Mouse (Mus musculus) liver, embryonic 11.5 days (tissue): Measurements from ENCODE around the gene Smarca4. TPM values are rescaled to one million over a fixed set of nuclear protein-coding genes. Genes with fewer than 3 reads are reported as not detected.
A peak's percentile ranks its signal among the peaks of the same experiment; 100 is the strongest.
"Not testable (repeated sequence)": the region's sequence is repeated elsewhere in the genome, so short reads cannot be mapped to it uniquely, and the experiment has no call there.

Source experiments
- ATAC-seq: fragments of 200-750 bp; cut with Nextera tagmentation; replicated peaks from 2 replicates; pipeline ENCODE4 v1.8.0; 2017; ENCODE audit warnings: moderate number of reproducible peaks, mild to moderate bottlenecking, moderate TSS enrichment, moderate library complexity; ENCODE audit not compliant: low FRiP score
- DNase-seq: peaks from one replicate; pipeline ENCODE4 v3.0.0-alpha.2; 2017; ENCODE audit warnings: low spot score
- H3K27ac ChIP-seq: fragments of 300-500 bp; sonication (generic); 2 replicates; pipeline ENCODE4 v1.5.1; 2014; ENCODE audit warnings: mild to moderate bottlenecking, low read depth, low read length, control low read depth
- H3K27me3 ChIP-seq: fragments of 300-500 bp; sonication (generic); replicated peaks from 2 replicates; pipeline ENCODE4 v1.6.1; 2014; ENCODE audit warnings: low read length, mixed read lengths; ENCODE audit not compliant: control insufficient read depth, insufficient read depth
- H3K36me3 ChIP-seq: fragments of 300-500 bp; sonication (generic); 2 replicates; pipeline ENCODE4 v1.6.1; 2014; ENCODE audit warnings: mild to moderate bottlenecking, low read length, moderate library complexity, mixed read lengths; ENCODE audit not compliant: control insufficient read depth, insufficient read depth
- H3K4me1 ChIP-seq: fragments of 300-500 bp; sonication (generic); replicated peaks from 2 replicates; pipeline ENCODE4 v1.6.1; 2014; ENCODE audit warnings: low read length, mixed read lengths; ENCODE audit not compliant: control insufficient read depth, insufficient read depth
- H3K4me2 ChIP-seq: fragments of 300-500 bp; sonication (generic); 2 replicates; pipeline ENCODE4 v1.6.1; 2014; ENCODE audit warnings: mild to moderate bottlenecking, control low read depth, moderate library complexity
- H3K4me3 ChIP-seq: fragments of 300-500 bp; sonication (generic); 2 replicates; pipeline ENCODE4 v1.5.1; 2014; ENCODE audit warnings: low read depth, low read length, control low read depth
- H3K9ac ChIP-seq: fragments of 300-500 bp; sonication (generic); 2 replicates; pipeline ENCODE4 v1.6.1; 2014; ENCODE audit warnings: low read depth, low read length, control low read depth
- H3K9me3 ChIP-seq: fragments of 300-500 bp; sonication (generic); 2 replicates; pipeline ENCODE4 v1.6.1; 2016; ENCODE audit warnings: low read length, inconsistent platforms, mixed read lengths; ENCODE audit not compliant: control insufficient read depth
- WGBS: fragments of 180-500 bp; shearing (Covaris S2); extraction: QIAGEN DNeasy Blood & Tissue Kit; methylation state at CpG from one replicate; pipeline ENCODE4 v1.1.7; 2014; 5-methylcytosine and 5-hydroxymethylcytosine counted together
- polyA plus RNA-seq: library from polyadenylated mRNA; unstranded; fragments of >200 nt; fragmentation: Nextera tagmentation; extraction: Ambion mirVana; gene quantifications from 2 replicates; pipeline ENCODE4 v1.2.1, GENCODE M21; 2014

Gene Smarca4
- polyA plus RNA-seq, 1 experiment from 2014 or later, result 86.1 TPM

DNA sequence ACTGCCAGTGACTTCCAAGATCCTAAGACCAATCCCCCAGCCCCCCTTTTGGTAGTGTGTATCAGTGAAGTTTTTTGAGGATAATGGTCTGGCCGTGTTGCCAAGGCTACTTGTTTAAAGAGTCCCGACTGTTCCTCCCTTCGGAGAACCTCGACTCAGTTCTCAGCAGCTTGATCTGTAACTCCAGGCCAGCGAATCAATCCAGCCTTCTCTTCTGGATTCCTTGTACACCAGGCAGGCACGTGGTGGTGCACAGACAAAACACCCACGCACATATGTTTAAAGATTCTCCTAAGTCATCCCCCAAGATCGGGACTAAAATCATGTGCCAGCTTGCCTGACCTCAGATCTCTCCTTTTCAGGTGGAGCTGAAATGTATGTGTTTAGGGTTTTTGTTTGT is 21.6 kb upstream of the Smarca4 start:
- H3K27ac ChIP-seq, DNase-seq, H3K27me3 ChIP-seq, H3K9ac ChIP-seq, ATAC-seq, H3K9me3 ChIP-seq: not testable (repeated sequence)
- H3K4me2 ChIP-seq, result peak overlapping the region; percentile 98
- peaks cover 16% of the 10 kb centered on the region for H3K4me1 ChIP-seq
- 86% methylated on average over 8 of the region's 8 CpGs for WGBS
- peaks cover 11% of the 10 kb centered on the region for H3K36me3 ChIP-seq
- H3K4me3 ChIP-seq, result peak overlapping the region; percentile 97

GRCm38 (mm10) chr9:21594838-21595237 is 21.1 kb upstream of the Smarca4 start:
- Histone ChIP-seq H3K27me3 (no peaks in the 10 kb centered on the region), H3K9me3 (no peaks in the 10 kb centered on the region), H3K4me3 (peak overlapping the region; percentile 97; the same call in 1 of the 2 replicates), H3K36me3 (peaks cover 6% of the 10 kb centered on the region), H3K4me2 (no peak overlapping the region), H3K27ac (no peak overlapping the region), H3K4me1 (peaks cover 16% of the 10 kb centered on the region), H3K9ac (no peak overlapping the region)
- ATAC-seq (no peak), DNase-seq (no peak)
- 82% methylated on average over 2 of the region's 2 CpGs for WGBS

DNA sequence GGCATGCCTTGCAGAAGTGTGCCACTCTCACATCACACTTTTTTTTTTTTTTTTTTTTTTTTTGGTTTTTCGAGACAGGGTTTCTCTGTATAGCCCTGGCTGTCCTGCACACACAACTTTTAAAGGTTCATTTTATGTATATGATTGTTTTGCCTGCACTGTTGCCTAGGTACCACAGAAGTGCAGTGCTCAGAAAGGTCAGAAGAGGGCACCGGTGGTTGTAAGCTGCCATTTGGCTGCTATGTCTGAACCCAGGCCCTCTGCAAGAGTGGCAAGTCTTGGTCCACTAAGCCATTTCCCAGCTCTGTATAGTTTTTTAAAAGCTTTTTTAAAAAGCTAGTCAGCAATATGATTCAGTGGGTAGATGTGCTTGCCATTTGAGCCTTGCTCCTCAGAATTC is 17.8 kb upstream of the Smarca4 start:
- no peak for DNase-seq
- H3K4me2 ChIP-seq, result no peak overlapping the region
- peaks cover 4% of the 10 kb centered on the region; the same call in 1 of the 2 replicates for H3K36me3 ChIP-seq
- peaks cover 15% of the 10 kb centered on the region for H3K4me1 ChIP-seq
- 31% methylated on average over 2 of the region's 2 CpGs for WGBS
- ATAC-seq, result 0 out of 2 replicates have a peak, but pooled peaks have one; percentile 29
- no peak overlapping the region for H3K27ac ChIP-seq
- no peak overlapping the region for H3K9ac ChIP-seq
- no peaks in the 10 kb centered on the region for H3K9me3 ChIP-seq
- H3K27me3 ChIP-seq, result no peaks in the 10 kb centered on the region
- no peak overlapping the region for H3K4me3 ChIP-seq

GRCm38 (mm10) chr9:21600186-21600585 is 15.8 kb upstream of the Smarca4 start:
- peak; percentile 79 for ATAC-seq
- Histone ChIP-seq H3K27ac (no peak overlapping the region), H3K36me3 (peaks cover 4% of the 10 kb centered on the region; the same call in 1 of the 2 replicates), H3K4me3 (no peak overlapping the region), H3K9ac (no peak overlapping the region), H3K4me2 (no peak overlapping the region), H3K9me3 (no peaks in the 10 kb centered on the region), H3K4me1 (peaks cover 4% of the 10 kb centered on the region; the same call in 1 of the 2 replicates), H3K27me3 (no peaks in the 10 kb centered on the region)
- DNase-seq, result no peak
- 69% methylated on average over 3 of the region's 3 CpGs for WGBS

- H3K9ac ChIP-seq, result no peak overlapping the region
- H3K4me3 ChIP-seq, result no peak overlapping the region
- ATAC-seq (no peak), DNase-seq (no peak)
- H3K9me3 ChIP-seq, result no peaks in the 10 kb centered on the region
- H3K27me3 ChIP-seq, result no peaks in the 10 kb centered on the region
- peaks cover 4% of the 10 kb centered on the region; the same call in 1 of the 2 replicates for H3K4me1 ChIP-seq
- 82% methylated on average over 2 of the region's 2 CpGs for WGBS
- H3K27ac ChIP-seq, result no peak overlapping the region
- H3K36me3 ChIP-seq, result peaks cover 2% of the 10 kb centered on the region; the same call in 1 of the 2 replicates
- H3K4me2 ChIP-seq, result no peak overlapping the region
Measured at GRCm38 (mm10) chr9:21601073-21601472, 14.9 kb upstream of the Smarca4 start.

- 50% methylated on average over 10 of the region's 10 CpGs for WGBS
Measured at GRCm38 (mm10) chr9:21601722-21602399, 14.1 kb upstream of the Smarca4 start.

DNA sequence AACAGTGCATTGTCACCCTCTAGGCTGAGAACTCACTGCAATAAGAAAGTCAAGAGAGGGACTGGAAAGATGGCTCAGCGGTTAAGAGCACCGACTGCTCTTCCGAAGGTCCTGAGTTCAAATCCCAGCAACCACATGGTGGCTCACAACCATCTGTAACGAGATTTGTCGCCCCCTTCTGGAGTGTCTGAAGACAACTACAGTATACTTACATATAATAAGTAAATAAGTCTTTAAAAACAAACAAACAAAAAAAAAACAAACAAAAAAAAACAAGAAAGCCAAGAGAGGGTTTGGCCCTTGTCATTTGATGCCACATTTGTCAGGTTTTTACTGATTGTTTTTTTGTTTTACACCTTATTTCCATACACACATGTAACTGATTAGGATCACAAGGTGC is 11.8 kb upstream of the Smarca4 start:
- no peak for DNase-seq
- Histone ChIP-seq H3K4me2 (no peak overlapping the region), H3K4me3 (no peak overlapping the region), H3K9ac (no peak overlapping the region), H3K9me3 (no peaks in the 10 kb centered on the region), H3K27me3 (no peaks in the 10 kb centered on the region), H3K36me3 (no peaks in the 10 kb centered on the region), H3K27ac (no peak overlapping the region), H3K4me1 (peaks cover 4% of the 10 kb centered on the region; the same call in 1 of the 2 replicates)
- ATAC-seq, result no peak
- 76% methylated on average over 5 of the region's 5 CpGs for WGBS

More at GRCm38 (mm10) chr9:21601722-21602399, 14.1 kb upstream of the Smarca4 start:
- peak; percentile 61 for DNase-seq
- Histone ChIP-seq H3K27ac (no peak overlapping the region), H3K4me2 (no peak overlapping the region), H3K27me3 (no peaks in the 10 kb centered on the region), H3K9me3 (no peaks in the 10 kb centered on the region), H3K36me3 (no peaks in the 10 kb centered on the region), H3K4me1 (peaks cover 4% of the 10 kb centered on the region; the same call in 1 of the 2 replicates), H3K9ac (no peak overlapping the region), H3K4me3 (no peak overlapping the region)
- peak; percentile 51 for ATAC-seq

DNA sequence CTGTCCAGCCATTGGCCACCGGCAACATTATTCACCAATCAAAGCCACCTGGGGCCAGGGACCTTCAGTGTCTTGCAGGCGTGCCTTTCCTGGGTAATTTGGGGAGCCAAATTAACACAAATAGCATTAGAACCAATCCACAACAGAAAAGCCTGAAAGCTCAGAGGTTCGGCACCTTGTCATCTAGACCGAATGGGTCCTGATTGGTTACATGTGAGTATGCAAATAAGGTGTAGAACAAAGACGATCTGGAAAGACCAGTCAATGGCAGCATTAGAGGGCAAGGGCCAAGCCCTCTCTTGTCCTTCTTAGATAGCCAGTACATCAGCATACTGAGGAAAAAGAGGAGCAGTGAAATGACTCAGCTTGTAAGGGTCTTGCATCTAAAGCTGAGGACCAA is 10.1 kb upstream of the Smarca4 start:
- Histone ChIP-seq H3K9me3 (no peaks in the 10 kb centered on the region), H3K27ac (no peak overlapping the region), H3K27me3 (no peaks in the 10 kb centered on the region), H3K4me3 (no peak overlapping the region), H3K4me2 (no peak overlapping the region), H3K9ac (no peak overlapping the region), H3K36me3 (no peaks in the 10 kb centered on the region), H3K4me1 (no peaks in the 10 kb centered on the region)
- WGBS, result 83% methylated on average over 5 of the region's 5 CpGs
- ATAC-seq, result no peak
- DNase-seq, result no peak

- Histone ChIP-seq H3K9me3 (no peaks in the 10 kb centered on the region), H3K36me3 (no peaks in the 10 kb centered on the region), H3K9ac (no peak overlapping the region), H3K4me2 (no peak overlapping the region), H3K4me1 (no peaks in the 10 kb centered on the region), H3K4me3 (no peak overlapping the region), H3K27me3 (no peaks in the 10 kb centered on the region), H3K27ac (no peak overlapping the region)
- ATAC-seq (no peak), DNase-seq (no peak)
- WGBS, result 23% methylated on average over 1 of the region's 1 CpGs
Measured at GRCm38 (mm10) chr9:21606648-21607047, 9.3 kb upstream of the Smarca4 start.
